Mouse (Mus musculus) stomach, postnatal 0 days (tissue): ENCODE results near the gene Btbd10.

Experiments used
- CTCF ChIP-seq: IDR thresholded peaks from 2 replicates; pipeline ENCODE4 v1.5.1; 2016; ENCODE audit warnings: antibody characterized with exemption, low read depth, mild to moderate bottlenecking, moderate library complexity
- EP300 ChIP-seq: optimal IDR thresholded peaks from 2 replicates; pipeline ENCODE3; 2016; ENCODE audit warnings: antibody characterized with exemption

- TF ChIP-seq CTCF (no peak), EP300 (no peak)
These were observed 74.6 kb downstream of the Btbd10 start for GRCm38 (mm10) chr7:113294598-113294997.
